Mouse (Mus musculus) forebrain, postnatal 0 days (tissue): ENCODE results near the gene B4galt7. TPM values are rescaled to one million over a fixed set of nuclear protein-coding genes. Genes with fewer than 3 reads are reported as not detected.
A peak's percentile ranks its signal among the peaks of the same experiment; 100 is the strongest.
"Not testable (repeated sequence)": the region's sequence is repeated elsewhere in the genome, so short reads cannot be mapped to it uniquely, and the experiment has no call there.

Source experiments
- ATAC-seq: fragments of 200-750 bp; cut with Nextera tagmentation; 2 replicates; pipeline ENCODE4 v1.8.0; 2017; ENCODE audit warnings: mild to moderate bottlenecking, moderate library complexity
- DNase-seq: peaks from one replicate; pipeline ENCODE4 v3.0.0-alpha.2; 2015
- H3K27ac ChIP-seq: fragments of 300-500 bp; sonication (generic); 2 replicates; pipeline ENCODE4 v1.5.1; 2014; ENCODE audit warnings: low read depth, mild to moderate bottlenecking, antibody characterized with exemption, low read length, moderate library complexity, mixed read lengths
- H3K27me3 ChIP-seq: fragments of 300-500 bp; sonication (generic); 2 replicates; pipeline ENCODE4 v1.6.1; 2014; ENCODE audit warnings: mild to moderate bottlenecking, low read length, mixed read lengths; ENCODE audit not compliant: insufficient read depth
- H3K36me3 ChIP-seq: fragments of 300-500 bp; sonication (generic); 2 replicates; pipeline ENCODE4 v1.6.1; 2014; ENCODE audit warnings: mild to moderate bottlenecking, moderate library complexity; ENCODE audit not compliant: insufficient read depth
- H3K4me1 ChIP-seq: fragments of 300-500 bp; sonication (generic); 2 replicates; pipeline ENCODE4 v1.6.1; 2014; ENCODE audit warnings: antibody characterized with exemption; ENCODE audit not compliant: insufficient read depth
- H3K4me2 ChIP-seq: fragments of 300-500 bp; sonication (generic); 2 replicates; pipeline ENCODE4 v1.6.1; 2014; ENCODE audit warnings: low read depth, mild to moderate bottlenecking, moderate library complexity
- H3K4me3 ChIP-seq: fragments of 300-500 bp; sonication (generic); 2 replicates; pipeline ENCODE4 v1.5.1; 2014; ENCODE audit warnings: low read depth, low read length, mixed read lengths
- H3K9ac ChIP-seq: fragments of 300-500 bp; sonication (generic); 2 replicates; pipeline ENCODE4 v1.6.1; 2014; ENCODE audit warnings: mild to moderate bottlenecking
- H3K9me3 ChIP-seq: fragments of 300-500 bp; sonication (generic); 2 replicates; pipeline ENCODE4 v1.6.1; 2016; ENCODE audit warnings: low read length
- CTCF ChIP-seq: sonication (generic); IDR thresholded peaks from 2 replicates; pipeline ENCODE4 v1.5.1; 2016; ENCODE audit warnings: antibody characterized with exemption, control low read depth, low read depth
- WGBS: fragments of 180-500 bp; shearing (Covaris S2); extraction: QIAGEN DNeasy Blood & Tissue Kit; methylation state at CpG from one replicate; pipeline ENCODE4 v1.1.7; 2014; 5-methylcytosine and 5-hydroxymethylcytosine counted together
- polyA plus RNA-seq: library from polyadenylated mRNA; unstranded; fragments of >200 nt; fragmentation: Nextera tagmentation; extraction: Ambion mirVana; gene quantifications from 2 replicates; pipeline ENCODE4 v1.2.1, GENCODE M21; 2015
- total RNA-seq: library from RNA; depleted of rRNA; stranded (reverse); fragments of >200 nt; gene quantifications from 2 replicates; pipeline ENCODE4 v1.2.3, GENCODE M21; 2014; rRNA removed

The B4galt7 gene
- total RNA-seq (57.6 and 63.1 TPM in 2 replicates), polyA plus RNA-seq (36.1 and 43.0 TPM in 2 replicates)

DNA sequence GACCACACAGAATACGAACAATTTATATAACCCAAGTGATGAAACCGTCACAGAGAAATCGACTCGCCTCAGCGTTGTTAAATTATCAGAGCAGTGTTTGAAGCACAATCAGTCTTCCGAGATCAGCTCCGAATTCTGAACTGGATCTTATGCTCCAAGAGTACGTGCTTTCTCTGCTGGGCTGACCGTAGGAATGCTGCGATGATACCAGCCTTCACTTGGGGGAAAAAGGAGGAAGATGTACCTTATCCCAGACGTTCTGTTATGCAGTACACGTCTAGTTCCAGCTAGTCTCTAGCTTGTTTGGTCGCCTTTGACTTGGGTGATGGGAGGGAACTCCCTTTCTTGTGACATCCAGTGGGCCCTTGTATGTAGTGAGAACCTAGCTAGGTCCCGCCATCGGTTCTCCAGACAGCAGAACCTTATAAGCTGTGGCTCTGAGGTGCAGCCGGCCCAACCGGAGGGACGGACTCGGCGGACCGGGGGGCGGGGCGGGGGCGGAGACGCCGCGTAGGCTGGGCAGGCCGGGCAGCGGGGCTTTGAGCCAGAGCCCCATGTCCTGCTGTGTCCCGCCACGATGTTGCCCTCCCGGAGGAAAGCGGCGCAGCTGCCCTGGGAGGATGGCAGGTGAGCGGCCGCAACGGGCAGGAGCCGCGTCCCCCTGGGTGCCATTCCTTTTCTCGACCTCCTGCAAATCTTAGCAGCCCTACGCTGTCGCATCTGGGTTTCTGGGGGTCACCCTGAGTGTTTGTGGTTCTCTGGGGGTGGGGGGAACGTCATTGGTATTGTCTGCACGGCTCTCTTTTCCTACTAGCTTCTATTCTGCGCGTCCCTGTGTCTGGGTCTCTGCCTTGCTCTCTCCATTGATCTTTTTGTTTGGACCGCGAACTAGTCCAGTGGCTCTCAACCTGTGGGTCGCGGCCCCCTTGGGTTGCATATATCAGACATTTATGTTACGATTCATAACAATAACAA, at the start of gene B4galt7:
TSS of gene B4galt7 (plus strand) at position 331 of the 975 bp plus-strand sequence.
- peak within 1 kb of the TSS; percentile 81 for H3K27ac ChIP-seq
- ATAC-seq = peak; percentile 91
- peak within 1 kb of the TSS; percentile 91 for H3K4me3 ChIP-seq
- peak; percentile 81 for DNase-seq
- peak within 1 kb of the TSS; percentile 85 for H3K9ac ChIP-seq
- H3K36me3 ChIP-seq = peaks cover 43% of the 10 kb centered on the region
- peak within 1 kb of the TSS; percentile 73 for H3K4me2 ChIP-seq
- 8% methylated on average over 49 of the region's 51 CpGs for WGBS
- peaks cover 6% of the 10 kb centered on the region; the same call in 1 of the 2 replicates for H3K4me1 ChIP-seq
- no peaks in the 10 kb centered on the region for H3K9me3 ChIP-seq
- H3K27me3 ChIP-seq = no peaks in the 10 kb centered on the region
- TF ChIP-seq CTCF = no peak

DNA sequence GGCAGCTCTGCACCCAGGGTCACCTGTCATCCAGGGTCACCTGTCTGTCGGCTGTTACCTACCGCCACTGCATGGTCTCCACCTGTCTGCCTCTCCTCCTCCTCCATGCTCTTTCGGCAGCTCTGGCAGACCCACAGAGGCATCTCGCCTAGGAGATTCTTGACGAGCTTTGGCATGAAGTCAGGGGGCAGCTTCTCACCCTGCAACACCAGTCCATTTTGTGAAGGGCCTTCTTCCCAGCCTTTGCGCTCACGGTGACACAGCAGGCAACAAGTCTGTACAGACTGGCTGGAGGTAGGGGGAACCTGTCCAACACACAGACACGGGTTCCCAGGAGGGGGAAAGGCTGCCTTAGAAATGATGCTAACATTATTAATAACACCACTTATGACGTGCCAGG, 43.8 kb upstream of the B4galt7 start:
- Histone ChIP-seq H3K4me3 (no peak overlapping the region), H3K9ac (no peak overlapping the region), H3K9me3 (no peaks in the 10 kb centered on the region), H3K27ac (no peak overlapping the region), H3K36me3 (peaks cover 46% of the 10 kb centered on the region), H3K27me3 (no peaks in the 10 kb centered on the region), H3K4me1 (no peaks in the 10 kb centered on the region), H3K4me2 (no peak overlapping the region)
- 88% methylated on average over 9 of the region's 9 CpGs for WGBS
- no peak for ATAC-seq
- no peak for DNase-seq
- TF ChIP-seq CTCF = no peak

DNA sequence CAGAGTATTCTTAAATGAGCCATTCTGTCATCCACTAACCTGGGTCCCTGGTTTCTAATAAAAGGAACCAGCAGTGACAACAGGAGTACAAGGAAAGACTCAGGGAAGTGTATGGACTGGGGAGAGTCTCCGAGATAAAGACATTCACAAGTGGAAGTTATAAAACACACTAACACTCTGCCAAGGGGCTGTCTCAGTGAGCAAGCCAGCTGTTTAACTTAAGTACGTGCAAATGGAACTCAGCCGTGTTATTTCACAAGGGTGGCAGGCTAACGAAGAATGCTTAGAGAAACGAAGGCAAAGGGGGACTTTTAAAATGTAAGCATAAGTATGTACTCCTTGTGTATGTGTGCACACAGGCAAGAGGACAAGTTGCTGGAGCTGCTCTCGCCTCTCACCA, 42.2 kb upstream of the B4galt7 start:
- TF ChIP-seq CTCF = no peak
- Histone ChIP-seq H3K4me2 (no peak overlapping the region), H3K9me3 (no peaks in the 10 kb centered on the region), H3K9ac (no peak overlapping the region), H3K4me1 (no peaks in the 10 kb centered on the region), H3K27me3 (no peaks in the 10 kb centered on the region), H3K27ac (no peak overlapping the region), H3K36me3 (peaks cover 32% of the 10 kb centered on the region), H3K4me3 (no peak overlapping the region)
- DNase-seq (no peak), ATAC-seq (no peak)
- 74% methylated on average over 6 of the region's 6 CpGs for WGBS

DNA sequence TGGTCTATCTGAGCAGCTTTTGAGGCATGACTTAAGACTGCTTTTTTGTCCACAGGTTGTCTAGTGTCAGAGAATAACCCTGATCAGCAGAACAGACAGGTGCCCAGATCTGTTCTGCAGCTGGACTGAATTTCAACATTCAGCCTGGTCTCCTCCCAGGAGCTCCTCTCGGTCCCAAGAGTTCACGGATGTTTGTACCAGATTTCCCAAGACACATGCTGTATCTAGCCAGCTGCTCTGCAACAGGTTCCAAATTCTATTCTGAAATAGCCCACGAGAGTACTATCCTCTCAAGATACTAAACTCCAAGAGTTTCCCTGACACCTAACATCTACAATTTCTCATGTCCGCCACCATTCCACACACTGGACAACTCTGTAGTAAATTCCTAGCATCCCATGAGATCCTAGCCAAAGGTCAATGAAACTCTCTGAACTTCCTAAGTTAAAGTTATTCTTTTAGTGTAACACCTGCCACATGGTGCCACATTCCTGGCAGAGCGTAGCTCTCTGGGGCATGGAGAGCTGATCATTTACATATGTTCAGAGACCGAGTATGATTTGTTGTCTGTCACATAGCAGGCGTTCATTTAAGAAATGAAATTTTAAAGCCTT, 36.3 kb upstream of the B4galt7 start:
- H3K4me1 ChIP-seq = no peaks in the 10 kb centered on the region
- peaks cover 3% of the 10 kb centered on the region; the same call in 1 of the 2 replicates for H3K36me3 ChIP-seq
- no peak overlapping the region for H3K4me3 ChIP-seq
- no peaks in the 10 kb centered on the region for H3K9me3 ChIP-seq
- H3K4me2 ChIP-seq = no peak overlapping the region
- DNase-seq = no peak
- no peak for TF ChIP-seq CTCF
- 81% methylated on average over 7 of the region's 7 CpGs for WGBS
- no peak overlapping the region for H3K27ac ChIP-seq
- H3K27me3 ChIP-seq = no peaks in the 10 kb centered on the region
- ATAC-seq = no peak
- H3K9ac ChIP-seq = no peak overlapping the region

DNA sequence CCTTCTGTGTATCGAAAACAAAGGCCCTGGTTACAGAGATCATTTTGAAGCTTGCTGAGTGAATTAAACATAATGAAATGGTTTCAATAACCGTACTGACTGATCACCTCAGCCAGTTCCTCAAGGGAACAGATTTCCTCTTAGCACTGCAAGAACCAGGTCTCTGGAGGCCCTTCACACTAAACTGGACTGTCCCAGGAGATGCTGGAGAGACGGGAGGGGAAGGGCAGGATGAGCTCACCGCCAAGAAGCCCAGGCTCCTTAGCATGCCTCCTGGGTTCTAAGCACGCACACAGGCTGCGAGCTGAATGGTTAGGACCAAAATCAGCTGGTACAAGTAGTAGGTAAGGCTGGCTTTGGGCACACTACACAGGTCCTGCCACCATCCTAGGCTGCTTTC, 32.7 kb upstream of the B4galt7 start:
- Histone ChIP-seq H3K9ac (no peak overlapping the region), H3K27ac (no peak overlapping the region), H3K27me3 (no peaks in the 10 kb centered on the region), H3K9me3 (no peaks in the 10 kb centered on the region), H3K4me1 (peaks cover 9% of the 10 kb centered on the region), H3K36me3 (peaks cover 3% of the 10 kb centered on the region; the same call in 1 of the 2 replicates), H3K4me2 (no peak overlapping the region), H3K4me3 (no peak overlapping the region)
- no peak for ATAC-seq
- WGBS = 89% methylated on average over 6 of the region's 6 CpGs
- no peak for DNase-seq
- no peak for TF ChIP-seq CTCF

DNA sequence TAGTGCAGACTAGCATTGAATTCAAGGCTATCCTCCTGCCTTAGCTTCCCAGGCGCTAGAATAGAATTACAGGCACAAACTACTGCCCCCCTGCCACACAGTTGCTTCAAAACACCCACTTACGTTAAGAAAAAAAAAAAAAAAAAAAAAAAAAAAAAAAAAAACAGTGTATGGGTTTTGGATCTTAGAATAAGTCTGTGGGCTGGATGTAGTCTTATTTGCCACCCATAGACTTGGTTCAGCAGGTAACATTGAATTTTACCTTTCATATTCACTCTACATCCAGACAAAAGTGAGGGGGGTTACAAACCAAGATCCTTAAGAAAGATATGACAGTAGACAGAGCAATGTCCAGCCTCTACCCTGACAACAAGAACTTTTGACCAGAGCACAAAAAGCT, 31.7 kb upstream of the B4galt7 start:
- WGBS = 89% methylated on average over 2 of the region's 2 CpGs
- Histone ChIP-seq H3K36me3 (peaks cover 3% of the 10 kb centered on the region; the same call in 1 of the 2 replicates), H3K4me1 (peaks cover 12% of the 10 kb centered on the region), H3K27ac (no peak overlapping the region), H3K4me3 (no peak overlapping the region), H3K4me2 (no peak overlapping the region), H3K27me3 (no peaks in the 10 kb centered on the region), H3K9me3 (no peaks in the 10 kb centered on the region), H3K9ac (no peak overlapping the region)
- ATAC-seq (no peak), DNase-seq (no peak)
- TF ChIP-seq CTCF = no peak

DNA sequence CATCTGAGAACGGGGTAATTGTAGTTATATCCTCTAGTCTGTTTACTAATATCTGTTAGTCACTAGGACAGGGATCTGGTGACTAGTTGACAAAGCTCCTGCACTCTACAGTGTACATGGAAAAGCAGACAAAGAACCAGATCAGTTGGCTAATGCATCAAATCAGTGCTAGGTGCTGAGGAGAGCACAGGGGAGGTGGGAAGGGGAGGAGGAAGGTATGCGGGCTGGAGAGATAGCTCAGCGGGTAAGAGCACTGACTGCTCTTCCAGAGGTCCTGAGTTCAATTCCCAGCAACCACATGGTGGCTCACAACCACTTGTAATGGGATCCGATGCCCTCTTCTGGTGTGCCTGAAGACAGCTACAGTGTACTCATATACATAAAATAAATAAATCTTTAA, 31.2 kb upstream of the B4galt7 start:
- ATAC-seq, H3K27me3 ChIP-seq, H3K9ac ChIP-seq, DNase-seq, H3K9me3 ChIP-seq, H3K4me2 ChIP-seq, H3K4me3 ChIP-seq, H3K36me3 ChIP-seq, H3K27ac ChIP-seq: not testable (repeated sequence)
- peaks cover 12% of the 10 kb centered on the region for H3K4me1 ChIP-seq
- WGBS = 94% methylated on average over 4 of the region's 4 CpGs
